ENCODE assay signal across 21 mouse cellular contexts in the genomic region with DNA sequence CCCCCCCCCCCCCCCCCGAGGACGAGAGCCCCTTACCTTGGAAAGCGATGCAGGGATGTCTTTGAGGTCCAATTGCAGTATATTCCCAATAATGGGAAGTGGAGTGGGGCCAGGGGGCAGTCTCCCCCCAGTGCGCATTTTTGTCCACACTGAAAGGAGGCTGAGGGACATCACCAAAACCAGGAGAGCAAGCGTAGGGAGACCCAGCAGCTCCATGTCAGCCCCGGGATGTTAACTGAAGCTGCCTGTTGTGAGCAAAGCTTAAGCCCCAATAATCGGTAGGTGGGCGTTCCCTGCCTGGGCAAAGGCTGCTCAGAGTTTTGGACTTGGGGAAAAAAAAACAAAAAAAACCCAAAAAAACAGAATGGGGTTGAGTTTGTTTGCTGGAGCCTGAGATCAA. TPM values are rescaled to one million over a fixed set of nuclear protein-coding genes. Genes with fewer than 3 reads are reported as not detected.
"Had no signal": no experiment of that assay in that cellular context is flagged by ENCODE, and none has a peak within 500 bp of the region (broad histone marks: within the 10 kb centered on the region; RNA-seq: fewer than 3 reads in every experiment).

A gene (minus strand): TSS at position 237 of the 400 bp plus-strand sequence.

- H3K4me3 ChIP-seq: kidney, embryonic 15.5 days; left cerebral cortex, adult 2 months; lung, embryonic 15.5 days; megakaryocyte, embryonic 14.5 days; midbrain, embryonic 10.5 days had no signal

- H3K4me2 ChIP-seq: kidney, embryonic 15.5 days; lung, embryonic 15.5 days had no signal

- H3K9me3 ChIP-seq: kidney, embryonic 15.5 days; lung, embryonic 15.5 days; megakaryocyte, embryonic 14.5 days; midbrain, embryonic 10.5 days had no signal

- H3K27ac ChIP-seq: kidney, embryonic 15.5 days; left cerebral cortex, adult 2 months; lung, embryonic 15.5 days; midbrain, embryonic 10.5 days had no signal

- H3K27me3 ChIP-seq: kidney, embryonic 15.5 days; lung, embryonic 15.5 days had no signal

- ATAC-seq: intestine, embryonic 16.5 days had no signal

- H3K4me1 ChIP-seq: megakaryocyte, embryonic 14.5 days had no signal

- DNase-seq: kidney, adult 8-10 months; kidney, postnatal 10 days; kidney, postnatal 36 days; layer of hippocampus, postnatal 36 days; lung, adult 18-20 months; lung, postnatal 10 days; midbrain, embryonic 14.5 days; thymus, adult 18-20 months; thymus, postnatal 4 days had no signal

- H3K9ac ChIP-seq: kidney, embryonic 15.5 days; lung, embryonic 15.5 days had no signal

- H3K36me3 ChIP-seq: lung, embryonic 15.5 days; midbrain, embryonic 10.5 days had no signal

RNA-seq across cellular contexts. Expression of the gene that starts here (rescaled TPM):
- total RNA-seq: layer of hippocampus, adult 8-10 months; layer of hippocampus, postnatal 10 days; layer of hippocampus, postnatal 36 days; midbrain, postnatal 0 days had no signal
- polyA plus RNA-seq: midbrain, embryonic 10.5 days; midbrain, embryonic 14.5 days; midbrain, postnatal 0 days; neural tube, embryonic 11.5 days; neural tube, embryonic 14.5 days; spleen, adult 2 months had no signal
